Mouse (Mus musculus) heart, adult 2 months (tissue): ENCODE results near the gene Shd.

Source experiments
- CTCF ChIP-seq: fragments of 200-600 bp; IDR thresholded peaks from 2 replicates; pipeline ENCODE4 v1.8.1; 2022; ENCODE audit warnings: antibody characterized with exemption, mild to moderate bottlenecking, moderate library complexity
- EP300 ChIP-seq: fragments of 200-500 bp; IDR thresholded peaks from 2 replicates; pipeline ENCODE4 v1.6.1; 2011; ENCODE audit warnings: low read depth, low read length, control low read depth; ENCODE audit not compliant: insufficient read depth

DNA sequence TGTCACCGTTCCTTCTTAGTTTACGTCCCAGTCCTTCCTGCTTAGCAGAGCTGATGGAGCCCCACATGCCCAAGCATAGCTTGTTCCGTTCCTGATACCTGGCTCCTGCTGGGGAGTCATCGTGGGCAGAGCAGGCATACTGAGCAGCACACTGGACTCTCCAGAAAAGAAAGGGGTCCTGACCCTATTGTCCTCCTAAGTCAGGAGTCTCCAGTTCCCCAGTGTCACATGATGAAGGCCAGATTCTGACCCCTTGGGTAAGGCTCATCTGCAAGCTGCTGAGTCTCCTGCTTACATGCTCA, 52.7 kb downstream of the Shd start:
- TF ChIP-seq EP300 (no peak), CTCF (no peak)
